Mouse (Mus musculus): ENCODE measurements at regions not wholly inside any gene's neighbourhood (a gene's known extent, or its start where the extent isn't known, plus 50 kb on each side); places are given as distances from the start of the nearest gene placed in this dataset.

DNA sequence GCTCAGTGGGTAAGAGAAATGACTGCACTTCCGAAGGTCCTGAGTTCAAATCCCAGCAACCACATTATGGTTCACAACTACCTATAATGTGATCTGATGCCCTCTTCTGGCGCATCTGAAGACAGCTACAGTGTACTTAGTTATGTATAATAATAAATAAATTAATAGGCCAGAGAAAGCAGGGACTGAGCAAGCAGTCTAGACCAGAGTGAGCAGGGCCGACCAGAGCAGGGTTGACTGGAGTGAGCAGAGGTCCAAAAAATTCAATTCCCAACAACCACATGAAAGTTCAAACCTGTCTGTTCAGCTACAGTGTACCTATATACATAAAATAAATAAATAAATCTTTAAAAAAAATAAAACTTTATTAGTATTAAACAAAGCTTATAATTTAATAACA is 52.2 kb upstream of the Pdc start:
- WGBS = 75% methylated on average over 3 of the region's 3 CpGs
- DNase-seq (ENCODE audit: low read depth, low spot score) = no peak

All from large intestine, adult 2 months (tissue).